Mouse (Mus musculus) hindbrain, embryonic 12.5 days (tissue): ENCODE measurements around the gene Dok4. TPM values are rescaled to one million over a fixed set of nuclear protein-coding genes. Genes with fewer than 3 reads are reported as not detected.

Experiments used
- ATAC-seq: fragments of 200-750 bp; cut with Nextera tagmentation; 2 replicates; pipeline ENCODE4 v1.8.0; 2017; ENCODE audit warnings: moderate TSS enrichment; ENCODE audit not compliant: low FRiP score
- H3K27ac ChIP-seq: fragments of 300-500 bp; sonication (generic); 2 replicates; pipeline ENCODE4 v1.5.1; 2016; ENCODE audit warnings: mild to moderate bottlenecking
- H3K27me3 ChIP-seq: fragments of 300-500 bp; sonication (generic); 2 replicates; pipeline ENCODE4 v1.6.1; 2016; ENCODE audit warnings: mild to moderate bottlenecking
- H3K36me3 ChIP-seq: fragments of 300-500 bp; sonication (generic); 2 replicates; pipeline ENCODE4 v1.6.1; 2016; ENCODE audit warnings: mild to moderate bottlenecking
- H3K4me1 ChIP-seq: fragments of 300-500 bp; sonication (generic); 2 replicates; pipeline ENCODE4 v1.6.1; 2016
- H3K4me2 ChIP-seq: fragments of 300-500 bp; sonication (generic); replicated peaks from 2 replicates; pipeline ENCODE4 v1.6.1; 2016; ENCODE audit warnings: mild to moderate bottlenecking
- H3K4me3 ChIP-seq: fragments of 300-500 bp; sonication (generic); 2 replicates; pipeline ENCODE4 v1.5.1; 2016; ENCODE audit warnings: mild to moderate bottlenecking
- H3K9ac ChIP-seq: fragments of 300-500 bp; sonication (generic); 2 replicates; pipeline ENCODE4 v1.6.1; 2016; ENCODE audit warnings: mild to moderate bottlenecking, moderate library complexity
- H3K9me3 ChIP-seq: fragments of 300-500 bp; sonication (generic); replicated peaks from 2 replicates; pipeline ENCODE4 v1.6.1; 2016; ENCODE audit warnings: mild to moderate bottlenecking
- WGBS: fragments of 180-500 bp; shearing (Covaris S2); methylation state at CpG from one replicate; pipeline ENCODE4 v1.1.7; 2016; 5-methylcytosine and 5-hydroxymethylcytosine counted together
- polyA plus RNA-seq: library from polyadenylated mRNA; unstranded; fragments of >200 nt; fragmentation: Nextera tagmentation; extraction: Ambion mirVana; gene quantifications from 2 replicates; pipeline ENCODE4 v1.2.1, GENCODE M21; 2016

The Dok4 gene
- 28.4 and 29.9 TPM in 2 replicates for polyA plus RNA-seq

DNA sequence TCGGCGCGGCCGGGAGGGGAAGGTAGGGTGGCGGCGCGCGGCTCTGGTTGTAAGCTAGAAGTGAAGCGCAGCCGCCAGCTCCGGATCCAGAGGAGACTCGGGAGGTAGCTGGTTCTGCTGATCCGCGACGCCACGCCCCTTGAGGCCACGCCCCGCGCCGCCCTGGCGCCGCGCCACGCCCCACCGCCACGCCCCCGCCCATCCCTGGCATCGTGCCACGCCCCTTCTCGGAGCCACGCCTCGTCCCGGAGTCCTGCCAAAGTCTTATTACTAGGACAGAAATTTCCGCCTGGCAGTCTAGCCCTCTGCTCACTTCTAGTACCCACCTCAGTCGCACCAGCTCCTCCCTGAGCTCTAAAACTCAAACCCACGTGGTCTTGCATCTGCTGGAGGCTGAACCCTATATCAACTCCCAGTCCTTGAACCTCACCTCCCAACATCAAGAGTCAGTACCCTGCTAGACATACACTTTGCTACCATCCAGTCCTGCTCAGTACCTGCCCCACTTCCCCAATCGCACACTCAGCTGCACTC lies at the start of gene Dok4:
Gene Dok4, minus strand, starts transcription at position 134 of the 534 bp plus-strand sequence.
- Histone ChIP-seq H3K4me1 (peaks cover 35% of the 10 kb centered on the region), H3K9ac (peak within 1 kb of the TSS; percentile 71), H3K27me3 (peaks cover 16% of the 10 kb centered on the region), H3K4me2 (peak within 1 kb of the TSS; percentile 98), H3K36me3 (no peaks in the 10 kb centered on the region), H3K9me3 (no peaks in the 10 kb centered on the region), H3K4me3 (peak within 1 kb of the TSS; percentile 59), H3K27ac (peak within 1 kb of the TSS; percentile 35; the same call in 1 of the 2 replicates)
- WGBS = 2% methylated on average over 36 of the region's 37 CpGs
- peak; percentile 68 for ATAC-seq

DNA sequence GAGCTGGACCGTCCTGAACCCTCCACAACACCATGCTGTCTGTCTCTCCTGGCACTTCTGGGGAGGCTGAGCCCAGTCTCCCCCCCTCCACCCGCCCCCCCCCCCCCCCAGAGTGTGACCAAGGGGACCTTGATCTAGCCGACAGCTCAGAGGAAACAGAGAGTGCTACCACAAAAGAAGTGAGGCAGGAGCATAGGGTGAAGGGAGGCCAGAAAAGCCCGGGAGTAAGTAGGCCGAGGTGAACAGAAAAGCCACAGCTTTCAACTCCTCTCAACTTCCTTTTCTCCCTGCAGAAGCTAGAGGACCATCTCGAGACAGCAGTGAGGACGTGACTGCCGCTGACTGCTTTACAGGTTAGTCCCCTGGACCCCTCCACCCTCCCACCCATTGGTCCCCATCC lies 47.3 kb upstream of the Dok4 start, which contains the start of gene Adgrg5:
Gene Adgrg5, plus strand, starts transcription at position 290 of the 400 bp plus-strand sequence.
- 48% methylated on average over 8 of the region's 8 CpGs for WGBS
- H3K36me3 ChIP-seq = no peaks in the 10 kb centered on the region
- no peak within 1 kb of the TSS for H3K4me2 ChIP-seq
- no peak within 1 kb of the TSS for H3K9ac ChIP-seq
- ATAC-seq = no peak
- H3K9me3 ChIP-seq = no peaks in the 10 kb centered on the region
- peaks cover 7% of the 10 kb centered on the region; the same call in 1 of the 2 replicates for H3K4me1 ChIP-seq
- H3K27ac ChIP-seq = no peak within 1 kb of the TSS
- no peak within 1 kb of the TSS for H3K4me3 ChIP-seq
- H3K27me3 ChIP-seq = 0 out of 2 replicates have a peak, but pooled peaks cover 10% of the 10 kb centered on the region

DNA sequence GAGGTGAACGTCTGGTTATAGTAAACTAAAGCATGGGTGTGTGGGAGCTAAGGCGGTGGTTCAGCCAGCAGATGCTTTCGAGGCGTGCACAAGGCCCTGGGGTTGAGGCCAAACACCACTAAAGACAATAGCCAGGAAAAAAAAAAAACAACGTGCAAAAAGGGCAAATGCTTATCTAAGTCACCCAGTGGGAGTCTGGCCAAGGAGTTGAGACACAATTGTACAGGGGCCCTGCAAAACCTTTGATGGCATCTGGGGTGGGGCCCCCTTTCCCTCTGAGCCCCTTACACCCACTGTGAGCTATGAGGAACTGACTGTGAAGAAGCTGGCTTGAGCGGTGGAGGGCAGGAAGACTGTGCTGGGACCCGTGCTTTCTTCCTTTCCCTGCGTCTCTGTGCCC lies 46.5 kb upstream of the Dok4 start:
- 26% methylated on average over 8 of the region's 8 CpGs for WGBS
- ATAC-seq = no peak
- Histone ChIP-seq H3K9me3 (no peaks in the 10 kb centered on the region), H3K4me2 (no peak overlapping the region), H3K27me3 (peaks cover 18% of the 10 kb centered on the region; the same call in 1 of the 2 replicates), H3K4me3 (no peak overlapping the region), H3K36me3 (no peaks in the 10 kb centered on the region), H3K4me1 (peaks cover 15% of the 10 kb centered on the region), H3K9ac (no peak overlapping the region), H3K27ac (no peak overlapping the region)

DNA sequence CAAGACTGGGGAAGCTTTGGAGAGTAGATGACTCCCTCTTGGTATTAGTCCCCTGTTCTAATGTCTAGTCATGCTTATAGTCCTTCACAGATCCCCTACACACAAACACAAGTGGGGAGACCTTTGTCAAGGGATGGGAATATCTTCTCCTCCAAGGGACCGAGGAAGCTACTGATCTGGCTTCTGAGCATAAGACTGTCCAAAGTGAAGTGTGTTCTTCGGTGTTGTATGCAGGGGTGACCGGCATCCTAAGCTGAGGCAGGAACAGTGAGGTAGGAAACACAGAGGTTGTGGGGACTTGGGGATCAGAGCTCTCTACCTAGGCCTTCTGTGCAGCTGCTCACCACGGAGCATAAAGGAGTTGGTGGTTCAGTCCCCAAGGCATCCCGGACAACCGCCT lies 46.0 kb upstream of the Dok4 start:
- Histone ChIP-seq H3K36me3 (no peaks in the 10 kb centered on the region), H3K4me1 (peaks cover 18% of the 10 kb centered on the region), H3K4me2 (no peak overlapping the region), H3K27ac (no peak overlapping the region), H3K9ac (no peak overlapping the region), H3K4me3 (no peak overlapping the region), H3K27me3 (peaks cover 20% of the 10 kb centered on the region; the same call in 1 of the 2 replicates), H3K9me3 (no peaks in the 10 kb centered on the region)
- no peak for ATAC-seq
- 65% methylated on average over 6 of the region's 6 CpGs for WGBS

DNA sequence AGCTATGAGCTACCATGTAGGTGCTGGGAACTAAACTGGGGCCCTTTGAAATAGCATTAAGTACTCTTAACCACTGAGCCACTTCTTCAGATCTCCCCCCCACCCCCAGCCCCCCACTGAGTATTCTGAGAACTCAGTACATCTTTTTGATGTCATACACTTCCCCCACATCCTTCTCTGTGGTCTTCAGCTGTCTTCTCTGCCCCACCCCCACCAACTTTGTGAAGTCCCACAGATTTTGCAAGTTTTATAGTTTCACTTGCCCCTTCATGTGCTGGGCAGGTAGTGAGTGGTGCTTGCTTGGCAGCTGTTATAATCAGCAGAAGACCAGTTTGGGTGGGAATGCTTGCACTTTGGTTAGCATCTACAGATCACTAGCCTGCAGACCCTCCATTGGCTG lies 43.1 kb upstream of the Dok4 start:
- Histone ChIP-seq H3K4me2 (no peak overlapping the region), H3K27ac (no peak overlapping the region), H3K4me3 (no peak overlapping the region), H3K9me3 (no peaks in the 10 kb centered on the region), H3K36me3 (no peaks in the 10 kb centered on the region), H3K9ac (no peak overlapping the region), H3K27me3 (peaks cover 28% of the 10 kb centered on the region), H3K4me1 (peaks cover 44% of the 10 kb centered on the region)
- no peak for ATAC-seq

DNA sequence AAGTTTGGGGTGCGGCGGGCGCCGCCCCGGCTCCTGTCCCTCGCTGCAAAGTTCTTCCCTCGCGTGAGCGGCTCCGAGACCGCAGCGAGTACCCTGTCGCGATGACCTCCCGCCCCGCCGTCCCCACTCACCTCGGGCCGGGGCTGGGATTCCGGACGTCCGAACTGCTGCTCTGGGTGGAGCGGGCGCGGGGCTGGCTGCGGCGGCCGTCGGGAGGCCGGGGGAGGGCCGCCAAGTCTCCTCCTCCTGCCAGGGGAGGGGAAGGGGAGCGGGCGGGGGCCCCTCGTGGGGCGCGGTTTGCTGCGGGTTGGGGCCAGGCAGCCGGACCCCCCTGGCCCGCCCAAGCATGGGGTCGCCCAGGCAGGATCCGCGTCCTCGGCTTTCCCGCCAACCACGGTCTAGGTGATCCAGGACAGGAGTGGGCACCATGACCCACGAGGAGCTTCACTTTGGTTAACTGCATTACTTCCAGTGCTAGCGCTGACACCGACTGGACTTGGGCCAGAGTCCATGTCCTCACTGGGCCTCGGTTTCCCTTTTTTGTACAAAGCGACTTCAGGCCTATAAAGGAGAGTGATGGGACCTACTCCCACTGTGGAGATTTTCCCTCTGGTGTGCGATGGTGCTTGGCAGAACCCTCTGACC lies 41.8 kb upstream of the Dok4 start, which contains the start of gene Ccdc102a:
Gene Ccdc102a, minus strand, starts transcription at position 248 of the 645 bp plus-strand sequence.
- peaks cover 54% of the 10 kb centered on the region for H3K4me1 ChIP-seq
- H3K27me3 ChIP-seq = peaks cover 41% of the 10 kb centered on the region

DNA sequence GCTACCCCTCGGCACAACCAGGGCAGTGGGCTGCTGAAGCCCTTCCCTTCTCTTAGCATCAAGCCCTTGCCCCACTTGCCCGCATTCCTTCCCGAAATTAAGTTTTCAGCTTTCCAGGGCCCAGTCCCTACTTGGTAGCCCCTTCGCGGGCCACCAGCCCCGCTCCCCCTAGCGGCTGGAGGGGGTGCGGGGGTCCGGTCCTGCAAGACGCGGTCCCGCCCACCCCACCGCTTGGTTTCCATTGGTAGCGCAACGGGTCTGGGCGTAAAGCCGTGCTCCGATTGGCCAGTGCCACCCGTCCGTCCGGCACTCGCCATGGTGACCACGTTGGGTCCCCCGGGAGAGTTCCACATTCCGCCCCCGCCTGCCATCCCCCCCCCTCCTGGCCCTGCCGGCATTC lies 41.2 kb upstream of the Dok4 start:
- H3K4me1 ChIP-seq = peaks cover 54% of the 10 kb centered on the region
- ATAC-seq = peak; percentile 88
- peaks cover 47% of the 10 kb centered on the region for H3K27me3 ChIP-seq

More for the DNA sequence above, 41.8 kb upstream of the Dok4 start, which contains the start of gene Ccdc102a:
- Histone ChIP-seq H3K4me3 (peak within 1 kb of the TSS; percentile 68), H3K4me2 (peak within 1 kb of the TSS; percentile 82), H3K36me3 (no peaks in the 10 kb centered on the region), H3K27ac (peak within 1 kb of the TSS; percentile 37; the same call in 1 of the 2 replicates), H3K9me3 (no peaks in the 10 kb centered on the region), H3K9ac (peak within 1 kb of the TSS; percentile 71)
- ATAC-seq = peak; percentile 46
- WGBS = 2% methylated on average over 50 of the region's 51 CpGs

DNA sequence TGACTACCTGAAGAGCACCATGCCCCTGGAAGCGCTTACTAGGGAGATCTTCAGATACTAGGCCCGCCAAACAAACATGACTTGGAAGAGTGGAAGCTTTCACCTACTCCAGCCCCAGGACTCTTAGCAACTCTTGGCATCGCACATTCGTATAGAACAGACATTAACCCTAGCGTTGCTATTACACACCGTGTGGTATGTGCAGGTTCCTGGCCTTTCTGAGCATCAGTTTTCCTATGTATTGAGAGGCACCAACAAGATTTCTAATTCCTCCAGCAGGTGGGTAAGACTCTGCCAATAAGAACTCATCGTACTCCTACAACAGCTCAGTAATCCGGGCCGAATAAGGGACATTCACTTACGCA lies 40.8 kb upstream of the Dok4 start:
- ATAC-seq = peak; percentile 3; the same call in 1 of the 2 replicates
- 7% methylated on average over 10 of the region's 10 CpGs for WGBS
- peaks cover 51% of the 10 kb centered on the region for H3K4me1 ChIP-seq
- H3K27me3 ChIP-seq = peaks cover 51% of the 10 kb centered on the region
- no peaks in the 10 kb centered on the region for H3K9me3 ChIP-seq
- H3K4me3 ChIP-seq = peak overlapping the region; percentile 68
- H3K36me3 ChIP-seq = no peaks in the 10 kb centered on the region
- H3K9ac ChIP-seq = peak overlapping the region; percentile 56
- H3K27ac ChIP-seq = no peak overlapping the region
- peak overlapping the region; percentile 82 for H3K4me2 ChIP-seq

More for the DNA sequence above, 41.2 kb upstream of the Dok4 start:
- WGBS = under 1% methylated on average over 25 of the region's 27 CpGs
- H3K27ac ChIP-seq = peak overlapping the region; percentile 37; the same call in 1 of the 2 replicates
- peak overlapping the region; percentile 82 for H3K4me2 ChIP-seq
- H3K4me3 ChIP-seq = peak overlapping the region; percentile 68
- H3K9me3 ChIP-seq = no peaks in the 10 kb centered on the region
- no peaks in the 10 kb centered on the region for H3K36me3 ChIP-seq
- H3K9ac ChIP-seq = peak overlapping the region; percentile 71

DNA sequence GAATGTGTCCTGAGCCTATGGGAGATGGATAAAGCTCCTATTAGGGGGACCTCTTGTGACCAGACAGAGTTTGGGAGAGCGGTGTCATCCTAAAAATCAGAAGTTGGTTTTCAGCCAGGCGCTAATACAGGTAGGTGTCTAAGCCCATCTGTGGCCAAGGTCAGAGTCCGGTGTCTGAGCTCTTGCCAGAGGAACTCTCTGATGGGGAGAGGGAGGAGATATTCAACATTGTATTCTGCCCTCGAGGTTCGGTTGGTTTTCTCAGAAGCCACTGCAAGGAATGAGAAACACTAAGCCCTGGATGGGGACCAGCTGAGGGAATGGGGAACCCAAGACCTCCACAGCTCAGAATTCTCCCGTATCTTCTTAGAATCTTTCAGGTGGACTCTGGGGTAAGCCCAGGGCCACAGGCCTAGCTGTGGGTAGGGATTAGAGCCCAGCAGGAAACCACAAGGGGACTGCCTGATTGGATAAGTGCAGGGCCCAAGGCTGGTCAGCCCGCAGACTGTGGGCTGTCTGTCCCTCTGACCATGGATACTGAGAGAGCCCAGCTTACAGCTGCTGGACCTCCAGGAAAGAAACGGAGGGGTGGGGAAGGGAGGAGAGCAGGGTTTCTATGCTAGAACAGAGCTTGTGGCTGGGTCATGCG lies 40.3 kb upstream of the Dok4 start:
- Histone ChIP-seq H3K27ac (no peak overlapping the region), H3K4me1 (peaks cover 51% of the 10 kb centered on the region), H3K36me3 (no peaks in the 10 kb centered on the region), H3K9me3 (no peaks in the 10 kb centered on the region), H3K27me3 (peaks cover 56% of the 10 kb centered on the region), H3K4me3 (peak overlapping the region; percentile 68), H3K9ac (peak overlapping the region; percentile 23; the same call in 1 of the 2 replicates), H3K4me2 (peak overlapping the region; percentile 82)
- ATAC-seq = no peak
- WGBS = 58% methylated on average over 9 of the region's 9 CpGs

DNA sequence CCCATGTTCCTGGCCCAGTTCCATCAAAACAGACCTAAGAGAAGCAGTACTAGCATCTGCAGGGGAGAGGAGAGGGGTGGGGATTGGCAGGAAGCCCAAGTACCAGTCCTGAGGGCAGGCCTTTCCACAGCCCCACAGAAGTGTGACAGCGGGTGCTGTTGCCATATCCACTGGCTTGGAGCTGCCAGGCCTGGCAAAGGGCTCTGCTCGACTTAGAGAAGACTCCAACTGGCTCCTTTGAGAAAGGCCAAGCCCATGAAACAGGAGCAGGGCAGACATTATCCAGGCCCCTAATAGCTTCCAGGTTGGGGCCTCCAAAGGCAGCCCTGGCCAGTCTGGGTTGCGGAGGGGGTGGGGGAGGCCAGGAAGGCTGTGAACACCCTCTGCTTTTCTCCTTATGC lies 38.6 kb upstream of the Dok4 start:
- ATAC-seq = no peak
- peaks cover 51% of the 10 kb centered on the region for H3K4me1 ChIP-seq
- no peaks in the 10 kb centered on the region for H3K9me3 ChIP-seq
- 62% methylated on average over 3 of the region's 3 CpGs for WGBS
- peaks cover 61% of the 10 kb centered on the region for H3K27me3 ChIP-seq
- H3K4me2 ChIP-seq = no peak overlapping the region
- no peak overlapping the region for H3K9ac ChIP-seq
- no peak overlapping the region for H3K4me3 ChIP-seq
- H3K27ac ChIP-seq = no peak overlapping the region
- H3K36me3 ChIP-seq = no peaks in the 10 kb centered on the region

DNA sequence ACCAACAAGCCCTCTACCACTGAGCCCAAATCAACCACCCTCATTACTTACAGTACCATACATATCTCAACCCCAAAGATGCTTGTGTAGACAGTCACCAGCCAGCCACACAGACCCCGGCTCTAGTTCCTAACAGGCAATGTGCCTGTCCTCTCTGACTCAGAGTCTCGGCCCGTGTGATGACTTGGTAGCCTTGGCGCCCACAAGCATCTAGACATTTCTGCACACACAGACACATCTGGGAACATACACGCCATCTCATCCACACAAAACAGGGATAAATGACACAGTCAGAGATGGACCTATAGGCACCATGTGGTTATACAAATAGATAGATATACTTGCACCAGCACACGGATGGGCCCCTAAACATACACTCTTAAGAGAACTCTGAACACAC lies 38.1 kb upstream of the Dok4 start:
- Histone ChIP-seq H3K4me3 (no peak overlapping the region), H3K27me3 (peaks cover 57% of the 10 kb centered on the region), H3K4me2 (no peak overlapping the region), H3K36me3 (no peaks in the 10 kb centered on the region), H3K4me1 (peaks cover 51% of the 10 kb centered on the region), H3K9ac (no peak overlapping the region), H3K27ac (no peak overlapping the region), H3K9me3 (no peaks in the 10 kb centered on the region)
- no peak for ATAC-seq
- WGBS = 86% methylated on average over 6 of the region's 6 CpGs

DNA sequence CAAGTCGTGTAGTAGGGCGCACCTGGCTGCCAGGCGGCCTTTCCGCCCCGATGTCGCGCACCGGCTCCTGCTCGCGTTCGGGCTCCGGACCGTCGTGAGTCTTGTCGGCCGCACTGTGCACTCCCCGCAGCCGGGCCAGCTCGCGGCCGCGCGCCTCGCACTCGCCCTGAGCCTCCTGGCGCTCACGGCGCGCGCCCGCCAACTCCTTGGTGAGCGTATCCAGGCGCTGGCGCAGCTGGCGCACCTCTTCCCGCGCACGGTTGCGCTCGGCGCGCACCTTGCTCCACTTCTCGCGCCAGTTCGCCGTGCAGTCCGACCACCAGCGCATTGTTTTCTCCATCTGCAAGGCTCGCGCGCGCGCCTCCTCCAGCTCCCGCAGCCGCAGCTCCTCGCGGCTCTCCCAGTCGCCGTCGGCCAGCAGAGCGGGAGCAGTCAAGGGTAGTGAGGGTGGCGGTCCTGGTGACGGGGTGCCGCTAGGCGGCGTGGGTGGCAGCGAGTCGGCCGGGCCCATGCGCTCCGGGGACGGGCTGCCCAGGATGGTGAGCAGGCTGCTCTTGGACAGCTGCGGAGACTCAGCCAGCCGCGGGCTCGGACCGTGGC lies 37.0 kb upstream of the Dok4 start:
- Histone ChIP-seq H3K9me3 (no peaks in the 10 kb centered on the region), H3K27ac (no peak overlapping the region), H3K36me3 (no peaks in the 10 kb centered on the region), H3K4me1 (peaks cover 49% of the 10 kb centered on the region), H3K9ac (peak overlapping the region; percentile 51), H3K4me3 (peak overlapping the region; percentile 44), H3K4me2 (peak overlapping the region; percentile 68), H3K27me3 (peaks cover 48% of the 10 kb centered on the region)
- ATAC-seq = peak; percentile 72
- WGBS = 4% methylated on average over 77 of the region's 77 CpGs
